Mouse (Mus musculus): ENCODE data around the gene Pou1f1.

Gene Pou1f1

DNA sequence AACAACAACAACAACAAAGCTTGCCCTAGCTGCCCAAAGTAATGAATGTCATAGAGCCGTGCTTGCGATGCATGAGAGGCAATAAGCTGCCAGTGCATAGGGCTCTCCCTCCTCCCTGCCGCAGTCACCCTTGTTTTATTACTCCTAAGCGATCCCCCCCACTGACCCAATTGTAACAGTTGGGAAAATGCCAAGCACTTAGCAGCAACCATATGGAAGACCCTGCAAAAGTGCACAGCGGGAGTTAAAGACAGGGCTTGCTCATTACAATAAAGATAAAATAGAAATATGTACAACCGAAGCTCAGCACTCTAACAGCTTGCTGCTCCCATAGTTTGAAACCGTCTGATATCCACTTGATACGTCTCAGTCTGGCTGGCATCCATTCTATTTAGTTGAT, 44.0 kb downstream of the Pou1f1 start:
- no peak for DNase-seq (ENCODE audit: extremely low spot score, low read depth, low spot score)

DNA sequence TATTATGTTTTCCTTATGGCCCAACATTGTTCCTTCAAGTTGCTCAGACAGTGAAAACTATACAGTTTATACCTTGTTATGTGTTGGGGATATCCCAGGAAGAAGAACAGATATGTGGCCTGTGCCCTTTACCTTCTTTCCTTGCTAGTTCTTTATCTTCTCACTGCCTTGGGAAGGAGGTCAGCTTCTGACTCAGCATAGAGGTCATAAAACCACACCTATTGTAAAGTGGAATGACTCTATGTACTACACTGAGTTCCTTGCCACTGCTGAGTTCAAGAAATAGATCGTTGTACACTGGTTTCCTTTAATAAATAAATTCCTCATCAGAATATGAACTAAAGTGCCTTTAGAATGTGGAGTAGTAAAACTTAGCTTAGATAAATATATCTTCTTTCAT, 44.6 kb downstream of the Pou1f1 start:
- no peak for DNase-seq (ENCODE audit: extremely low spot score, low read depth, low spot score)

DNA sequence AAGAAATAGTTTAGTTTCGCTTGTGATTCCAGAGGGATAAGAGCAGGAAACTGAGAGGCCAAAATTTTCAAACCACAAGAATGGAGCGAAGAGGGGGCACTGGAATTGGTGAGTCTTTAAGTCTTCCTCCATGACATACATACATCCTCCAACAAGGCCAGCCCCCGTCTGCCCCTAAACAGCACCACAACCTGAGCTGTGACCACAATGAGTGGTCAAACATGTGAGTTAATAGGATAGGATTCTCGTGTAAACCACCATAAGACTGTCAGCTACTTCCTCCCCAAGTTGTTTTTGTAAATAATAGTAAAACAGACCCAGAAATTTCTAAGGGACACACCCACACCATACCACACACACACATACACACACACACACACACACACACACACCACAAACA, 48.5 kb downstream of the Pou1f1 start:
- DNase-seq (ENCODE audit: extremely low spot score, low read depth, low spot score) = no peak

DNA sequence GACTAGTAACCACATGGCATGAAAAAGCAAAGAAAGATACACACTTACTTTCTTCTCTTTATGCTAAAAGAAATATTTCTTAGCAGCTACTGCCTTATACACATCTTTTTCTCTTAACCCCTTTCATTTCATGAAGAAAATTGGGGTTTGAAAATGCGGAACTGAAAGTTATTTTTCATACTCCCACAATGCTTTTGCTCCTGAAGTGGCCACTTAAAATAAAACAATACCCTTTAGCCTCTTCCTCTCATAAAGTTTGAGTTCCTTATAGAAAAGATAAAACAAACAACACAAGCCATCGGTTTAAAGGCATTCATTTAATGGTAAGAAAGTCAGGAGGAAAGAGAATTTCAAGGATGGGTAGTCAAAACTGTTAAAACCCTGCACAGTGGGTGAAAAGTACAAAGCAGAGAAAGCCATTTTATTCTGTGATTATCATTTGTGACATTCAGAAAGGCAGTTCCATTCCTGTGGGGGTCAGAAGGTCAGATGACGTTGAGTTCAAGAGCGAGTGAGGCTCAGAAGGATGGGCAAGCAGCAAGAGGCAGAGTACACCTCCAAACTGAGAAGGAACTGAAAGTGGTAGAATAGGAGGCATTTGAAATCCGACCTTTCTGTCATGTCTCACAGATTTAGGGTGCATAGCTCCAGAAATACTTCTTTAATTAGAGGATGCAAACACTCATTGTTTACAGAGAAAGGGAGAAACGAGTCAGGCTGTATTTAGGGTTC, 57.2 kb downstream of the Pou1f1 start:
- DNase-seq (ENCODE audit: extremely low spot score, low read depth, low spot score) = no peak

Measured in hindlimb bud, embryonic 11.5 days (tissue).